Mouse (Mus musculus) testis, adult 2 months (tissue): ENCODE data around the gene Stat4.

ENCODE experiments used
- CTCF ChIP-seq: fragments of 200-500 bp; IDR thresholded peaks from 2 replicates; pipeline ENCODE4 v1.5.1; 2012; ENCODE audit warnings: low read depth, mild to moderate bottlenecking, inconsistent platforms, low read length, moderate library complexity; ENCODE audit not compliant: control insufficient read depth, insufficient read depth, insufficient replicate concordance
- POLR2A ChIP-seq: fragments of 200-500 bp; IDR thresholded peaks from 2 replicates; pipeline ENCODE4 v1.6.1; 2012; ENCODE audit warnings: low read depth, mild to moderate bottlenecking, inconsistent platforms, low read length, moderate library complexity; ENCODE audit not compliant: control insufficient read depth

DNA sequence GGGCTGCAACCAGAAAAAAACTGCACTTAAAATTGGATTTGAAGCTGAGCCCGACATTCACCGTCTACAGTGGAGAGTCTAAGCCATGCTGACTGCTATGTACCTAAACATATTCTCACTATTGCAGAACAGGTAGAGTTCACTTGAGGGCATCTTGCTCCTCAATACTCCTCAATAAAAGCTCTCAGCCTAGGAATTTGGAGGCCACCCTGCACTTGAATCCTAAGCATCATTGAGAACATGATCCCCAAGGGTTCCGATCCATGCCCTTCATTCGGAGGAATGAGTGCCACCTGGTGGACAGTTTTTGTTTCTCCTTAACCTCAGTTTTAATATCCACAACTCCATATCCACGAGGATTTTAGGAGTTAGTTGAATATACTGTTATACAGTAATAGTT is 42.2 kb upstream of the Stat4 start:
- TF ChIP-seq CTCF: no peak
- TF ChIP-seq POLR2A: no peak
